Mouse (Mus musculus): ENCODE measurements at regions not wholly inside any gene's neighbourhood (a gene's known extent, or its start where the extent isn't known, plus 50 kb on each side); places are given as distances from the start of the nearest gene placed in this dataset.
"Not testable (repeated sequence)": the region's sequence is repeated elsewhere in the genome, so short reads cannot be mapped to it uniquely, and the experiment has no call there.

DNA sequence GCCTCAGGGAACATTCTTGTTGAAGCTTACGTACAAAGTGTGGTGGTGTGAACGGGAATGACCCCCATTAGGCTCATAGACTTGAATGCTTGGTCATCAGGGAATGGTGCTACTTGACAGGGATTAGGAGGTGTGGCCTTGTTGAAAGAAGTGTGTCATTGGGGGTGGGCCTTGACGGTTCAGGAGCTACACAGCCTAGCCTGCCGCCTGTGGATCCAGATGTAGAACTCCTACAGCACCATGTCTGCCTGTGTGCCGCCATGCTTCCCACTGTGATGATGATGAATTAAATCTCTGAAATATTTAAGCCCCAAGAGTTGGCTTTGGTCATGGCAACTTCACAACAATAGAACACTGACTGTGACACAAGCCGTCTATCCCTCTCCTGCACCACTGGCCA, 163.6 kb downstream of the Ankrd50 start:
- DNase-seq (ENCODE audit: low spot score in 2 of 2) = no peak

DNA sequence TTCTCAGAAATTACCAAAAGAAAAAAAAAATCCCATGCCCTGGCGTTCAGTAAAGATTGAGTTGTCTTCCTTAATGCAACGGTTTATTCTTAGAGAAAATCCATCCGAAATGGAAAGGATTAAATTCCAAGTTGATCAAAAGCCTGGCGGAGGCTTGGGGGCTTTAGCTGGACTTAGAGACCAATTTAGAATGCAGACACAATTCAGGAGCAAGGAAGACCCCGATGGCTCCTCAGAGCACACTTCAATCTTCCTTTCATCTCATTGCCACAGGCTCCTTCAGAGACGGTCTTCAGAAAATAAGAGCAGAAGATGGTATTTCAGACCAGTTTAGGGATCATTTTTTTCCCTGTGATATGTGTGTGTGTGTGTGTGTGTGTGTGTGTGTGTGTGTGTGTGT, 171.8 kb downstream of the Ankrd50 start:
- DNase-seq (ENCODE audit: low spot score in 2 of 2) = no peak

DNA sequence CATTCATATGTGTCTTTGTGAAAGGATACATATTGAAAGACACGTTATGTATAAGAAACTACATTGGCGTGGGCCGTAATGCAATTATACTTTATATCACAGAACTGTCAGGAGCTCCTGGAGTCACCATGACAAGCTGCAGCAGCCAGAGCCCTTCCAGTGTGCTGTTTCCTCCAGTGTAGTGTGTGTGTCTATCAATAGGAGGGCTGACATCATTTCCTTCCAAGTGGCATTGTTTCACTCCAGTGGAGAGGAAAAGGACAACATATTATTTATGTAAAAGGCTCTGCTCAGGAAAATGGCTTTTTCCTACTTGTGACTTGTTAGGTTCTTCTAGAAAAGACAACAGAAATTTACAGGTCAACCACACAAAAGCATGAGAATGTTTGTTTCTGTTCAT, 172.5 kb downstream of the Ankrd50 start:
- no peak for DNase-seq (ENCODE audit: low spot score in 2 of 2)

DNA sequence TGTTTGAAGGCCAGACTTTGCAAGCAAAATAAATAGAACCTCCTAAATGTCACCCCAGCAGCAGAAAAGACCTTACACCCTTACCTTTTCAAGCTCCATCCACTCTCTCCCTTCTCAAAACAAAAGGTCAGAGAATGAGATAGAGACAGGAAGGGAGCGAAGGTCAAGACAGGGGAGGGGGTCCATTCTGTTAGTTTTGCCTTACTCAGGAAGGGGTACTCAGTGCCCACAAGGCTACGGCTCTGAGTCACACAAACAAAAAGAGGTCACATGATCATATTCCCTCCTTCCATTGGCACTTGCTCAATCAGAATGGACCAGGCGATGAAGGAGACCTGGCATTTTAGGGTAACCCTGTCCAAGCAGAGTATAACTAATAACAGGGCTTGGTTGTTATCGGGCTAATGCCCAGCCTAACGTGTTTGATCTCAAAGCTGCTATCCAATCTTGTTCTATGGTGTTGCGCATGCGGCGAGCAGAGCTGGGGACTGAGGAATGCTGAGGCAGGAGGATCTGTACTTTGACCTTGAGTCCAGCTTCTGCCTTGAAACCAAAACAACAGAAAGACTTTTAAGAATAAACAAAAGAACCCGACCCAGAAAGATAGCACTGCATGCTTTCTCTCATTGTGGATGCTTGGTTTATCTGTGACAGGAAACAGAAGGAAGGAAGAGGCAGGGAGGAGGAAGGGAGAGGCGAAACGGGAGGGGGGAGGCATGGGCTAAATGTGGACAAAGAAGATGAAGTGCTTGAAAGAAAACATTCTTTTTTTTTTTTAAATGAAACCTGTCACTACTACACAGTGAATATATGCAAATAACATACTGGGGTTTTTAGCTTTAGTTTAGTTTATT, 184.5 kb downstream of the Ankrd50 start:
- no peak for DNase-seq (ENCODE audit: low spot score in 2 of 2)

DNA sequence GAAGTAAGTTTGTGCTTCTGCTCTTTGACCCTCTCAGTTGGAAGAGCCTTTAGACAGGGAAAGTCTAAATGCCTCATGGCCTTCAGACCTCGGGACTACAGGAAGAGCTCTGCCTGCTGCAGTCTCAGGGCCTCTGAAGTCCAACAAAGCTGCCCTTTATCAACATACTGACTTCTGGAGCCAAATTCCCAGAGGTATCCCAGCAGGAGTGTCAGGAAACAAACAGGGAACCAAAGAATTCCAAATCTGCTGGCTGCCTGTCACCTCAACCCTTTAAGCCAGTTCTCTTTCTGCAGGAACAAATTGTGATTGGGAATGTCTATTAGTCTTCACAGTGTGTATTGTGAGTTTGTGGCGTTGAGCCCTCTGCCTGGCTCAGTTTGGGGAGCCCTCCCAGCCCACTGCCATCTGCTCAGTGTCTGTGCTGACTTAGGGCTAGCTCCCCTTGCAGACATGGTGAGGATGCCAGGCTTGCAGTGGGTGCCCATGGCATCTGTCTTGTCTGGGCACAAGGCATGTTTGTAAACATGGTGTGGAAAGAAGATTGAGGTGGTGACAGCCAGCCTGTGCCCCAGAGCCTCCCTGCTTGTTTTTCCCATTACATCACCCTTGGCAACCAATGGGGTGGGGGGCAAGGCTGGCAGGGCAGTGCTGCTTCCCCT, 185.3 kb downstream of the Ankrd50 start:
- DNase-seq (ENCODE audit: low spot score in 2 of 2) = no peak

DNA sequence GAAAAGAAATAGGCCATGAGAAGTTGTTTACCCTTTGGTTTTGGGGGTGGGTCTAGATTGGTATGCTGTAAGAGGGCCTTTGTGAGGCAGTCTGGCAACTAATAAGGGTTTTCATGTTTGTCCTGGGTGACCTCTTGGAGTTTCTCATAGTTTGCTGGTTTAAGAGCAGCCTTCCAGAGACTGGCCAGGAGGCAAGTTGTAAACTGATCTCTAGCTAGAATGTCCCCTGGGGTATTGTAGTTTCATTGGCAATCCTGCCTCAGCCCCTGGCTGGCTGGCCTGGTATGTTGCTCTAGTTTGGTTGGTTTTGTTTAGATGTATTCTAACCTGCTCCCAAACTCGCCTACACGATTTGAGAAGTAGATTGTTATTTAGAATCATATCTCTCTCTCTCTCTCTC, 187.1 kb downstream of the Ankrd50 start:
- DNase-seq (ENCODE audit: low spot score in 2 of 2) = no peak

DNA sequence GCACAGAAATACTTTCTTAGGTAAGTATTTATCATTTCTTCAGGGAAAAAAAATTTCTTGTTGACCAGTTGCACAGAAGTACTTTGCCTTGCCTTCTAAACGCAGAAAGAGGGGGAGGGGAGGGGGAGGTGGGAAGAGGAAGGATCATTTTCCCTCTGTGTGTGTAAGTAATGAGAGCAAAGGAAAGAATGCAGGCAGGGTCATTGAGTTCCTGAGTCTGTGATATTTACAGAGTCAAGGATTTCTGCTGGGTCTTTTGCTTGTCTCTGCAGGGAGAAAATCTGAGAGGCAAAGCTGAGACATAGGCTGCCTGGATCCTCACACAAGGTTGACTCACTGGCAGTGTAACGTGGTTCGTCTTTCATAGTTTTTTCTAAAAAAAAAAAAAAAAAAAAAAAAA, 195.6 kb downstream of the Ankrd50 start:
- no peak for DNase-seq (ENCODE audit: low spot score in 2 of 2)

DNA sequence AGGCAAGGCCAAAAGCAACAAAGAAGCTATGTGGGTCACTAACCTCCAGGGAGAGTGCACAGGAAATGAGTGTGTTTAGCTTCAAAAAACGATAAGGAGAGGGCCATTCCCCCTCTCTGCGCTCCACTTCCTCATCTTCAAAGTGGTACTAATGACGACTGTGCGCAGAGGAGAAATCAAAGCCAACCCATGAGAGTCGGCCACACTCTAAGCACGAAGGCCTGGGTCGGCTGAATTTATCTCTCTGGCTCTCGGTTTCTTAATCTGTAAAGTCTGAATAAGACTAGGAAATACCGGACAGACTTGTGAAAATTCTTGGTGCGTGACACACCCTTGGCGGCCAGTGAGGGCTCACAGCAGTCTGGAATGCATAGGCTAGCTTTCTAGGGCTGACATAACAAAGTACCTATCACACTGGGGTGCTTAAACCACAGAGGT, 200.9 kb downstream of the Ankrd50 start:
- no peak for DNase-seq (ENCODE audit: low spot score in 2 of 2)

DNA sequence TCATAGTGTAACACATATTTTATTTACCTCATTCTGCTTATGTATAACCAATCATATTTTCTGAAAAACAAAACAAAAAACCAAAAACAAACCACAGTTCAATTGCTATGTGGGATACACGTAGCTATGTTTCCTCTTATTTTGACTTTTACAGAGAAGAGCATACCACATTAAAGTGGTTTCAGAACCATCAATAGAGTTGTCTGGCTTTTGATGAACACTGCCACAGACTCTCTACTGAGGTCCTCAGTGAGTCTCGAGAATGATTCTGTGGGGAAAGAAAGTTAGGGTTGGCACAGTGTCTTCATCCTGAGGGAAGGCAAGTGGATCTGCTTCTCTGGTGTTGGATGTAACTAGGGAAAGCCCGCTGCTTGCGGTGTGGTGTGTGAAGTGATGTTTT, 201.8 kb downstream of the Ankrd50 start:
- no peak for DNase-seq (ENCODE audit: low spot score in 2 of 2)

DNA sequence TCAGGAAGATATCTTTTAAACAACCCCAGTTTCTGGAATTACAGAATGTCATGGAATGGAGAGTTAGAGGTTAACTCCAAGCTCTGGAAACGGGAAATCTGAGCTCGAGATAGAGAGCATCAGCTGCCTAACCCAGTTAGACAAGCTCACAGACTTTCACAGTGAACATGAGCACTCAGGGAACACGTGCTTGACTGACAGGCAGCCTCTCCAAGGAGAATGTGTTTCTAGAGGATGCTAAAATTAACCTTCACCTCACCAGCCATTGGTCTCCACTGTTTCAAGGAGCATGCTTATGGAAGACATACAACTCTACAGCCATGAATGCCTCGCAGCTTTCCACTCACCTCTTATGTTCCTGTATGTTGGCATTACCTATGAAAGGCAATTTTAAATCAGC, 203.0 kb downstream of the Ankrd50 start:
- DNase-seq (ENCODE audit: low spot score in 2 of 2) = no peak

DNA sequence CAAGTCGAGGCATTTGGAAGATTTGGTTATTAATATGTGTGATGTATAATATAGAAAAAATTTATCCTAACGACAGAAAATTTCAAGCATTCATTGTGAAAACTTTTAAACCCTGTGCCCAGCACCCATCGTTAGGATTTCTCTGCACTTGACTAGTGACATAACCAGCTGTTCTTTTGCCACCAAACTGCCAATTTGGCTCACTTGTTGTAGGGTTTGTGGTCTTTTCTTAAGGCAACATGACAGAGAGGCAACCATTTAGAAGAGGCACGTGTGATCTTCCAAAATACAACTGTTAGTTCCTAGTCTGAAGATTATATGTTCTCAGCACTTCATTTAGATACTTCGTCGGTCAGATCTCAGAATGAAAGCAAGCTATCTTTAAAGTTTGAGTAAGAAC, 203.8 kb downstream of the Ankrd50 start:
- DNase-seq (ENCODE audit: low spot score in 2 of 2) = no peak

DNA sequence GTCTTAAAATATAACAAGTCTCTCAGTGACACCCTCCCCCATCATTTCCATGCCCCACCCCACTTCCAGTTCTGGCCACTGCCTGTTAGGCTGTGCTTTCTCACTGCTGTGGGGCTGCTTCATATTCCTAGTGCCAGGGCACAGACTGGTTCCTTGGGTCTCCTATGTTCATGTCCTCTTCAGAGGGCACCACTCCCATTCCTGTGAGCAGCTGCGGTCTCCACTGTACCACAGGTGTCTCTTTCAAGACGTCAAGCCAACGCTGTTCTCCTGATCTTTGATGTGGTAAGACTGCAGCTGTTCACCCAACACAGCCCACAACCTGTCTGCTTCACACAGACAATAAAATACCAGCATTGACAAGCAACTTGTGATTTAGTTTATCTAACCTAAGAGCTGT, 204.5 kb downstream of the Ankrd50 start:
- DNase-seq (ENCODE audit: low spot score in 2 of 2) = no peak

DNA sequence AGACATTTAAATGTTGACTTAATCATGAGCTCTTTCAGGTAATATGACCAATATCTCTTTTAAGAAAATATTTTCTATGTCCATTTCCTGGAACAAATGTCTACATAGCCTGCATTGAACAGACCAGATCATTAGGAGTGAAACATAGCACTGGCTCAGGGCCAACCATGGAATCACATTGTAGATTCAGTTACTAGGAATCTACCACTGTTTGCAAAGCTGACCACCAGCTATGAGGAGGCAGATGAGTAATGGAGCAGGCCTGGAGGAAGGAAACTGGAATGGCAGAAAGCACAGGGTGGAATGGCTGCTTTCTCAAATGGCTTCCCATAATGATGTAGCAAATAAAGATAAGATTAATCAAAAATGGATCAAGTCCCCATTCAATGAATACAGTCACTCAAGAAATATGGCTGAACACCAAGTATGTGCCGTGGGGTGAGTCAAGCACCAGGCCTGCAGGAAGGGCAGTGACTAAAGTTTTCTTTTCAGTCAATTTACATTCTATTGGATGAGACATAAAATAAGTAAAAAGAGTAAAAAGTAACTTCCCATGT, 207.6 kb downstream of the Ankrd50 start:
- no peak for DNase-seq (ENCODE audit: low spot score in 2 of 2)

DNA sequence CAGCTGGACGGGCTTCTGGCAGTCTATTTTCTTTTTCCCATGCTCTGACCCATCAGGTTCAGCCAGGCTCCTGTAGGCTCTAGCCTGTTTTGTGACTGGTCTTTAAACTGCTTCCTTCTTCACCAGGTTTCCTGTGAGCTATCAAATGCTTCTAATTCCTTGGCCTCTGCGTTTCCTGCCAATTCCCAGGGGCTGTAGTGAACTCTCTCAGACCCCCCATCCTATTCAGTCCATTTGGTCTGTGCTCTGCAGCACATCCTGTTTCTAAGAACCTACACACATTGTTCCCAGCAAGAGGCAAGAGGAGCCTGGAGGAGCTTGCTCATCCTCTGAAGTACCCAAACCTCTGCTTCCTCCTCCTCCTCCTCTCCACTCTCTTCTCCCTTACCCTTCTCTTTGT, 209.3 kb downstream of the Ankrd50 start:
- no peak for DNase-seq (ENCODE audit: low spot score in 2 of 2)

DNA sequence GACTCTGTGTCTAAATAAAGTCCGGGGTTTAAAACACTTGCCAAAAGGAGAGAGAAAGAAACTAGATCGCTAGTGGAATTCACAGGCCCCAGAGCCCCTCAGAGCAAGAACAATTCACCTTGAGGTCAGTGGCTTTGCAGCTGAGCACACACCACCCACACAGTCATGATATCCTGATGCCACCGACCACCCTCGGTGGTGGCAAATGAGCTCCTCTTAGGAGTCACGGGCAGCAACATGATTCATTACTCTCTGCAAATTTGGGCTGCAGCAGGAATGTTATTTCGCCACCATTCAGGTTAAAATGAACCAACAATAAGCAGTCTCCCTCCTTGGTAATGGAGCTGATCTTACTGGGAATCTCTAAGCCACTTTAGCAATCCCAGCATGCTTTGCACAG, 213.9 kb downstream of the Ankrd50 start:
- no peak for DNase-seq (ENCODE audit: low spot score in 2 of 2)

DNA sequence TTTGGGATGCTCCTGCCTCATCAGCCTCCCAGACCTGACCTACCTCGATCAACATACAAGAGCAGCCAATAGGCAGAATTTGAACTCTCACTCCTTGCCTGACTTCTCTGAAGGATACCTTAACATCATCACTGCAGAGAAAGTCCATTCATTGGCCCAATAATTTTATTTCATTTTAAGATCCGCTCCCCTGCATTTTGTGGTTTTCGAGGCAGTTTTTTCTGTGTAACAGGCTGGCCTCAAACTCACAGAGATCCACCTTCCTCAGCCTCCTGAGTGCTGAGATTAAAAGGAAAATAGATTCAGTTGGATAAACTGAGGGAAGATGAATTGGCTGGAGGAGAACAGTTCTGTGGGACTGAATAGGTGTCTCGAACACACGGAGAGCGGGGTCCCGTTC, 216.4 kb downstream of the Ankrd50 start:
- no peak for DNase-seq (ENCODE audit: low spot score in 2 of 2)

DNA sequence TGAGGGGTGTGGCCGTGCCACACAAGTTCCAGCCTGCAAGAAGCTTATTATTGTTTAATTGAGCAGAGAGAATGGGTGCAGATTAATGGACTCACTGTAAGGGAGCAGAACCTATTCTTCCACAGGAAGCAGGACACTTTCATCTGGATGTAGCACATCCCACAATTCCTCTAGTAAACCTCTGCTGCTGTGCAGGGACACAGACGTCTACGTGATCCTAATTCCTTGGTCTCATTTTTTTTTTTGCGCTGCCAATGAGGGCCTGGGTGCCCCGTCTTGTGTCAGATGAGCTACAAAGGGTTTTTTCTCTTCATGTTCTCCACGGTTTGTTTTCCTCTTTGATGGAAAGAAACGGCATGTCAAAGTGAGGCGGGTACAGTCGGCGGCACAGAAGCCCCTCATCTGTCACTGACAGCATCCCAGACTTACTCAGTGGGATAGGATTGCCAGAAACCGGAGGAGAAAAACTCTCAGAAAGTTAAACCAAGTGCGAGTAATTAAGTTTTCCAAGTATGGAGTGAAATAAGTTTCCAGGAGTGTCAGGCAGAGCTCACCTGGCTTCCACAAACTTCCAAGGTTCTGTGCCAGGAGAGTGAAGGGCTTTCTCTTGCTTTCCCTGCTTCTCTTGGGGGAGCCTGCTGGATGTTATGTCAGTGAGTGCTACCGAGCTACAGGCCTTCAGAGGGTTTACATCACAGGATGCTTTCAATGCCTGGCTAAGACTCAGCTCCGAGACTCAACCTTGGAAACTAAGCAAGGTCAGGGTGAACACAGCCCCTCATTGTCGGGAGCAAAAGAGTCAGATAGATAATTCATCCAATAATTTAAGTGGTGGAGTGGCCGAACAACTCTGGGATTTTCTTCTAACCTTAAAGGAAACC, 221.1 kb downstream of the Ankrd50 start:
- DNase-seq (ENCODE audit: low spot score in 2 of 2) = no peak

DNA sequence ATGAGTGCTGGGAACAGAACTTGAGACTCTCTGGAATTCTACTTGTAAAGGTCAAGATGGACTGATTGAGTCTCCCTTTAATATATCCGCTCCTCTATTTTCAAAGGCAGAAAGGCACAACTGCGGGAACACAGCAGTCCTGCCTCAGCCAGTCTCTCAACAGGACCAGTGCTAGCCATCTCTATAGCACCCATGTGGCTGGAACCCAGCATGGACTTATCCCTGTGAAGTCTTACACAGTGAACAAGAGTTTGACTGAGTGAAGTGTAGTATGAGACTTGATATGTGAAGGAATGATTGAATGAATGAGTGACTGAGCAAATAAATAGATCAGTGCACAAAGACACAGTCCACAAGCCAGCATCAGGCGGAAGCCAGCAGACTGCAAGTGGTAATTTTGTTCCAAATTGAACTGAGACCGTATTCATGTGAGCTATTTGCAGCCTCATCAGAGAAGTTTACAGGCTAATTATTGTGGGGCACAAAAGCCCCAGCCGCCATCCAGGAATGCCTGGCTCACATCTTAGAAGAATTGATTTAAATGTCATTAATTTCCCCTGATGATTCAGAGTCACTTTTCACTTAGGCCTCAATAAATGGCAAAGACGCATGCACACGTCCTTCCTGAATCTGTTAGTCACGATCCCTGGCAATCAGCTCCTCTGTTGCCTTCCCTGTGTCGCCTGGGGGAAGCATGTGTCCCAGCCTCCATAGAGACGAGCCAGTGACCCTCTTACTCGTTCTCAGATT, 223.1 kb downstream of the Ankrd50 start:
- DNase-seq (ENCODE audit: low spot score in 2 of 2) = no peak

DNA sequence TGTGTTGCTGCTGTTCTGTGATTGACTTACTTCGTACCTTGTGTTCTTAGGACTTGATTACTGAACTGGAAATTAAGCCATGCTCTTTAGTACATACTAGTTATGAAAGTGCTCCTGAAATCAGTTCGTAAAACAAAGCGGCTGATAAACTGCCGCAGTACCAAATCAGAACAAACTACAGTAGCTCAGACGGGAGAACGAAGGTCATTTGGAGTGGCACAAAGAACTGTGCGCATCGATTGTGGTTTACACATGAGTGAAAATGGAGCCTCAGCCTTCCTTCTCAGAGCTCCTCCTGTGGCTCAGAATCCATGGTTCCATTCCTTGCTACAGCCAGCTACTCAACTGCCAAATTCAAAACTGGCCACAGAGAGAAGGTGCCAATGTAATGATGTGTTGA, 225.4 kb downstream of the Ankrd50 start:
- not testable (repeated sequence) for DNase-seq (ENCODE audit: low spot score in 2 of 2)

DNA sequence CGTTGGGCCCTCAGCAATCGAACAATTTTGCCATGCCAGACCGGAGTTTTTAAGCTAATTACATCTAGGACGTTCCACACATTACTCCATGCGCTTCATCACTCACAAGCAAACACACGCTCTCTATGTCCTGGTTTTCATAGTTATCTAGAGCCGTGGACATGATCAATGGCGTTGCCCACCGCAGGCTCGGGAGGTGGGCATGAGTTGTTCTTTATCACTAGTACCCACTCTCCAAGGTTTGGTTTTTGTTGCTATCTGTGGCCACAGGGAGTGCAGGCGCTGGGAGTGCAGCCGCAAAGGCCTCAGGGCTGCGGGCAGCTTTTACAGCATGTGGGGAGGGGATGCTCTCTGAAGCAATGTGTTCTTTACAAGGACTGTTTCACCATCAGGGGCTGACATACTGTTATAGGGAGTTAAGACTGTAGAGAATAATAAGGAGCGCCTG, 226.8 kb downstream of the Ankrd50 start:
- DNase-seq (ENCODE audit: low spot score in 2 of 2) = no peak

Measured in spleen, postnatal 14 days (tissue).